ENCODE assay signal across 38 mouse cellular contexts in the genomic region with DNA sequence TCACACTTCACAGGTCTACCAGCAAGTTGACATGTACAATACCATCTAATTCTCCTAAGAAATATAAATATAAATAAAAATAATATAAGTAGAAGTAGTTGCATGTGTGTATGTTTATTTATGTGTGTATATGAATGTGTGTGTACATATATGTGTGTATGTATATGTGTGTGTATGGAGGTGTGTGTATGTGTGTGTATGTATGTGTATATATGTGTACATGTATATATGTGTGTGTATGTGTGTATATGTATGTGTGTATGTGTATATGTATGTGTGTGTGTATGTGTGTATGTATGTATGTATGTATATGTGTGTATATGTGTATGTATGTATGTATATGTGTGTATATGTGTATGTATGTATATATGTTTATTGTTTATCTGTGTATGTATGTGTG. TPM values are rescaled to one million over a fixed set of nuclear protein-coding genes. Genes with fewer than 3 reads are reported as not detected.
"Had no signal": no experiment of that assay in that cellular context is flagged by ENCODE, and none has a peak within 500 bp of the region (broad histone marks: within the 10 kb centered on the region; RNA-seq: fewer than 3 reads in every experiment).

No protein-coding gene starts in this region.

- H3K4me2 ChIP-seq: embryonic facial prominence, embryonic 12.5 days; embryonic facial prominence, embryonic 15.5 days; forebrain, embryonic 12.5 days; forebrain, embryonic 13.5 days; forebrain, embryonic 15.5 days had no signal

- H3K9ac ChIP-seq: embryonic facial prominence, embryonic 12.5 days; embryonic facial prominence, embryonic 15.5 days; forebrain, embryonic 12.5 days; forebrain, embryonic 13.5 days; forebrain, embryonic 15.5 days; forebrain, postnatal 0 days had no signal

- DNase-seq: cerebellum, adult 18-20 months; cerebellum, adult 2 months; cerebellum, adult 9-10 months; cerebellum, adult 9-11 months; cerebellum, postnatal 10 days; cerebellum, postnatal 14 days; cerebellum, postnatal 25 days; cerebellum, postnatal 36 days; embryo, embryonic 11 days; forebrain, postnatal 0 days; gastrocnemius, adult 2 months; gastrocnemius, postnatal 10 days; gastrocnemius, postnatal 14 days; gastrocnemius, postnatal 25 days; gastrocnemius, postnatal 36 days; heart, adult 11 months; heart, adult 18-20 months; heart, adult 2 months had no signal

- H3K27ac ChIP-seq: embryonic facial prominence, embryonic 12.5 days; embryonic facial prominence, embryonic 15.5 days; forebrain, embryonic 10.5 days; forebrain, embryonic 12.5 days; forebrain, embryonic 13.5 days; forebrain, embryonic 15.5 days; gastrocnemius, adult 2 months; heart, adult 2 months had no signal

- H3K4me3 ChIP-seq: embryonic facial prominence, embryonic 12.5 days; embryonic facial prominence, embryonic 15.5 days; erythroblast, embryonic 14.5 days; forebrain, embryonic 10.5 days; forebrain, embryonic 12.5 days; forebrain, embryonic 13.5 days; forebrain, embryonic 15.5 days; gastrocnemius, adult 2 months; heart, adult 2 months had no signal

- ATAC-seq: forebrain, embryonic 13.5 days; forebrain, embryonic 14.5 days; forebrain, embryonic 15.5 days; forebrain, embryonic 16.5 days; forebrain, postnatal 0 days had no signal

- H3K36me3 ChIP-seq: embryonic facial prominence, embryonic 12.5 days; embryonic facial prominence, embryonic 15.5 days; forebrain, embryonic 10.5 days; forebrain, embryonic 12.5 days; forebrain, embryonic 15.5 days had no signal

- H3K27me3 ChIP-seq: embryonic facial prominence, embryonic 12.5 days; embryonic facial prominence, embryonic 15.5 days; forebrain, embryonic 12.5 days; forebrain, embryonic 13.5 days; forebrain, embryonic 15.5 days had no signal

- H3K9me3 ChIP-seq: embryonic facial prominence, embryonic 12.5 days; embryonic facial prominence, embryonic 15.5 days; forebrain, embryonic 10.5 days; forebrain, embryonic 12.5 days; forebrain, embryonic 13.5 days; forebrain, embryonic 15.5 days had no signal

- H3K4me1 ChIP-seq: embryonic facial prominence, embryonic 12.5 days; embryonic facial prominence, embryonic 15.5 days; forebrain, embryonic 10.5 days; forebrain, embryonic 12.5 days; forebrain, embryonic 13.5 days; forebrain, embryonic 15.5 days had no signal

RNA-seq across cellular contexts. Expression of a gene that starts 8.8 kb away (rescaled TPM):
- total RNA-seq: common myeloid progenitor, adult 5-6 weeks; forebrain, postnatal 0 days; gastrocnemius, adult 18-20 months; gastrocnemius, adult 2 months; gastrocnemius, adult 8-10 months; gastrocnemius, postnatal 10 days; gastrocnemius, postnatal 14 days; gastrocnemius, postnatal 25 days; gastrocnemius, postnatal 36 days; gastrocnemius, postnatal 4 days; granulocyte monocyte progenitor cell, adult 5-6 weeks; heart, adult 18-20 months; heart, adult 2 months; heart, adult 8-10 months had no signal
- polyA plus RNA-seq: cerebellum, adult 2 months; cortical plate, adult 2 months; embryonic facial prominence, embryonic 12.5 days; embryonic facial prominence, embryonic 14.5 days; embryonic facial prominence, embryonic 15.5 days; erythroblast, embryonic 14.5 days; forebrain, embryonic 10.5 days; forebrain, embryonic 11.5 days; forebrain, embryonic 12.5 days; forebrain, embryonic 13.5 days; forebrain, embryonic 14.5 days; forebrain, embryonic 15.5 days; forebrain, embryonic 16.5 days; forebrain, postnatal 0 days; frontal cortex, adult 2 months; gonadal fat pad, adult 2 months; heart, adult 2 months had no signal

RNA-seq across cellular contexts. Expression of a gene that starts 12.1 kb away (rescaled TPM):
- total RNA-seq: common myeloid progenitor, adult 5-6 weeks; forebrain, postnatal 0 days; gastrocnemius, adult 18-20 months; gastrocnemius, adult 2 months; gastrocnemius, adult 8-10 months; gastrocnemius, postnatal 10 days; gastrocnemius, postnatal 14 days; gastrocnemius, postnatal 25 days; gastrocnemius, postnatal 36 days; gastrocnemius, postnatal 4 days; granulocyte monocyte progenitor cell, adult 5-6 weeks; heart, adult 18-20 months; heart, adult 2 months; heart, adult 8-10 months had no signal
- polyA plus RNA-seq: cerebellum, adult 2 months; cortical plate, adult 2 months; embryonic facial prominence, embryonic 12.5 days; embryonic facial prominence, embryonic 14.5 days; erythroblast, embryonic 14.5 days; forebrain, embryonic 10.5 days; forebrain, embryonic 11.5 days; forebrain, embryonic 12.5 days; forebrain, embryonic 13.5 days; forebrain, embryonic 14.5 days; forebrain, embryonic 15.5 days; forebrain, embryonic 16.5 days; forebrain, postnatal 0 days; frontal cortex, adult 2 months; gonadal fat pad, adult 2 months; heart, adult 2 months had no signal

RNA-seq across cellular contexts. Expression of a gene that starts 34.9 kb away (rescaled TPM):
- total RNA-seq: common myeloid progenitor, adult 5-6 weeks; forebrain, postnatal 0 days; gastrocnemius, adult 18-20 months; gastrocnemius, adult 2 months; gastrocnemius, adult 8-10 months; gastrocnemius, postnatal 10 days; gastrocnemius, postnatal 14 days; gastrocnemius, postnatal 25 days; gastrocnemius, postnatal 36 days; gastrocnemius, postnatal 4 days; granulocyte monocyte progenitor cell, adult 5-6 weeks; heart, adult 18-20 months; heart, adult 2 months; heart, adult 8-10 months had no signal
- polyA plus RNA-seq: cerebellum, adult 2 months; cortical plate, adult 2 months; embryonic facial prominence, embryonic 12.5 days; erythroblast, embryonic 14.5 days; forebrain, embryonic 10.5 days; forebrain, embryonic 11.5 days; forebrain, embryonic 12.5 days; forebrain, embryonic 13.5 days; forebrain, embryonic 14.5 days; forebrain, embryonic 15.5 days; forebrain, embryonic 16.5 days; forebrain, postnatal 0 days; frontal cortex, adult 2 months; gonadal fat pad, adult 2 months; heart, adult 2 months had no signal

RNA-seq across cellular contexts. Expression of a gene that starts 42.1 kb away (rescaled TPM):
- total RNA-seq: common myeloid progenitor, adult 5-6 weeks; forebrain, postnatal 0 days; gastrocnemius, adult 18-20 months; gastrocnemius, adult 2 months; gastrocnemius, adult 8-10 months; gastrocnemius, postnatal 10 days; gastrocnemius, postnatal 14 days; gastrocnemius, postnatal 25 days; gastrocnemius, postnatal 36 days; gastrocnemius, postnatal 4 days; granulocyte monocyte progenitor cell, adult 5-6 weeks; heart, adult 18-20 months; heart, adult 2 months; heart, adult 8-10 months had no signal
- polyA plus RNA-seq: cerebellum, adult 2 months; cortical plate, adult 2 months; embryonic facial prominence, embryonic 12.5 days; erythroblast, embryonic 14.5 days; forebrain, embryonic 10.5 days; forebrain, embryonic 11.5 days; forebrain, embryonic 12.5 days; forebrain, embryonic 13.5 days; forebrain, embryonic 14.5 days; forebrain, embryonic 15.5 days; forebrain, embryonic 16.5 days; forebrain, postnatal 0 days; frontal cortex, adult 2 months; gonadal fat pad, adult 2 months; heart, adult 2 months had no signal

RNA-seq across cellular contexts. Expression of a gene that starts 45.1 kb away (rescaled TPM):
- total RNA-seq: common myeloid progenitor, adult 5-6 weeks; forebrain, postnatal 0 days; gastrocnemius, adult 18-20 months; gastrocnemius, adult 2 months; gastrocnemius, adult 8-10 months; gastrocnemius, postnatal 10 days; gastrocnemius, postnatal 14 days; gastrocnemius, postnatal 25 days; gastrocnemius, postnatal 36 days; gastrocnemius, postnatal 4 days; granulocyte monocyte progenitor cell, adult 5-6 weeks; heart, adult 18-20 months; heart, adult 2 months; heart, adult 8-10 months had no signal
- polyA plus RNA-seq: cerebellum, adult 2 months; cortical plate, adult 2 months; embryonic facial prominence, embryonic 12.5 days; embryonic facial prominence, embryonic 14.5 days; embryonic facial prominence, embryonic 15.5 days; erythroblast, embryonic 14.5 days; forebrain, embryonic 10.5 days; forebrain, embryonic 11.5 days; forebrain, embryonic 12.5 days; forebrain, embryonic 13.5 days; forebrain, embryonic 14.5 days; forebrain, embryonic 15.5 days; forebrain, embryonic 16.5 days; forebrain, postnatal 0 days; frontal cortex, adult 2 months; gonadal fat pad, adult 2 months; heart, adult 2 months had no signal
